Mouse (Mus musculus) heart, adult 2 months (tissue): ENCODE data around the gene Myl6b.

Experiments
- CTCF ChIP-seq: fragments of 200-600 bp; IDR thresholded peaks from 2 replicates; pipeline ENCODE4 v1.8.1; 2022; ENCODE audit warnings: antibody characterized with exemption, mild to moderate bottlenecking, moderate library complexity
- EP300 ChIP-seq: fragments of 200-500 bp; IDR thresholded peaks from 2 replicates; pipeline ENCODE4 v1.6.1; 2011; ENCODE audit warnings: low read depth, low read length, control low read depth; ENCODE audit not compliant: insufficient read depth
- POLR2A ChIP-seq: fragments of 200-500 bp; IDR thresholded peaks from 2 replicates; pipeline ENCODE4 v1.6.1; 2011; ENCODE audit warnings: mild to moderate bottlenecking, low read depth, low read length, control low read depth; ENCODE audit not compliant: insufficient read depth

DNA sequence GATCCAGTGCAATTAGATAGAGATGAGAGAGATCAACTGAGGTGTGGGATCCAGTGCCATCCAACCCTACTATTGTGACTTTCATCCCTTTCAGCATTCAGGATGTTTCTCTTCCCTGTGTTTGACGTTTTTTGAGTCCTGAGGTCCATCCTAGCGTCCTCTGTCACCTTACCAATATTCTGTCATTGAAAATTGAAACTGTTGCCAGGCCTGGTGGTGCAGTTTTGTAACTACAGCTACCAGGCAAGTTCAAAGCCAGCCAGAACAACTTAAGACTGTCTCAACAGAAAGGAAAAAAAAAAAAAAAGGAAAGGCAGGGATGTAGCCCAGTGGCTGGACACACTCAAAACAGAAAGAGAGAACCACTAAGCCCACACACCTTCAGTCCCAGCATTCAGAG lies 3.2 kb downstream of the Myl6b start:
- TF ChIP-seq EP300 (no peak), CTCF (peak; percentile 41), POLR2A (no peak)
